Mouse (Mus musculus): ENCODE measurements around the gene Ajm1. TPM values are rescaled to one million over a fixed set of nuclear protein-coding genes. Genes with fewer than 3 reads are reported as not detected.
"Not testable (repeated sequence)": the region's sequence is repeated elsewhere in the genome, so short reads cannot be mapped to it uniquely, and the experiment has no call there.

The Ajm1 gene
- total RNA-seq, 2 experiments from 2014 or later: 104 to 108 TPM

GRCm38 (mm10) chr2:25574136-25574535, 7.4 kb downstream of the Ajm1 start:
- intact Hi-C loops (cut with DNase I): no loop called here
- peak in 1 of 2 experiments; percentile 40 for DNase-seq (ENCODE audit: extremely low spot score in 1 of 2, low spot score in 2 of 2)

GRCm38 (mm10) chr2:25573068-25573467, 8.5 kb downstream of the Ajm1 start:
- intact Hi-C loops (cut with DNase I): no loop called here
- no peak for DNase-seq (ENCODE audit: extremely low spot score in 1 of 2, low spot score in 2 of 2)

GRCm38 (mm10) chr2:25571221-25571620, 10.3 kb downstream of the Ajm1 start:
- intact Hi-C loops (cut with DNase I): no loop called here
- DNase-seq (ENCODE audit: extremely low spot score in 1 of 2, low spot score in 2 of 2): no peak

GRCm38 (mm10) chr2:25569323-25569722, 12.2 kb downstream of the Ajm1 start:
- no peak for DNase-seq (ENCODE audit: extremely low spot score in 1 of 2, low spot score in 2 of 2)

GRCm38 (mm10) chr2:25568473-25569019, 13.0 kb downstream of the Ajm1 start:
- peak in 1 of 2 experiments; percentile 19 for DNase-seq (ENCODE audit: extremely low spot score in 1 of 2, low spot score in 2 of 2)
- intact Hi-C loops (cut with DNase I): no loop called here

More at GRCm38 (mm10) chr2:25569323-25569722, 12.2 kb downstream of the Ajm1 start:
- intact Hi-C loops (cut with DNase I): no loop called here

- peak in 1 of 2 experiments; percentile 38 for DNase-seq (ENCODE audit: extremely low spot score in 1 of 2, low spot score in 2 of 2)
Measured at GRCm38 (mm10) chr2:25566558-25566957, 15.0 kb downstream of the Ajm1 start.

GRCm38 (mm10) chr2:25565741-25566140, 15.8 kb downstream of the Ajm1 start:
- DNase-seq (ENCODE audit: extremely low spot score in 1 of 2, low spot score in 2 of 2): peak in 1 of 2 experiments; percentile 25
- intact Hi-C loops (cut with DNase I): no loop called here

More at GRCm38 (mm10) chr2:25566558-25566957, 15.0 kb downstream of the Ajm1 start:
- intact Hi-C loops (cut with DNase I): no loop called here

GRCm38 (mm10) chr2:25561946-25562345, 19.6 kb downstream of the Ajm1 start:
- intact Hi-C loops (cut with DNase I): no loop called here
- DNase-seq (ENCODE audit: extremely low spot score in 1 of 2, low spot score in 2 of 2): no peak

GRCm38 (mm10) chr2:25560551-25560950, 21.0 kb downstream of the Ajm1 start:
- no peak for DNase-seq (ENCODE audit: extremely low spot score in 1 of 2, low spot score in 2 of 2)
- intact Hi-C loops (cut with DNase I): no loop called here

- no peak for DNase-seq (ENCODE audit: extremely low spot score in 1 of 2, low spot score in 2 of 2)
- intact Hi-C loops (cut with DNase I): no loop called here
Measured at GRCm38 (mm10) chr2:25558774-25559173, 22.8 kb downstream of the Ajm1 start.

- DNase-seq (ENCODE audit: extremely low spot score in 1 of 2, low spot score in 2 of 2): no peak
- intact Hi-C loops (cut with DNase I): no loop called here
Measured at GRCm38 (mm10) chr2:25557964-25558360, 23.6 kb downstream of the Ajm1 start.

GRCm38 (mm10) chr2:25557221-25557963, 24.2 kb downstream of the Ajm1 start, which contains the start of gene Edf1:
Gene Edf1, plus strand, starts transcription at chr2:25557847.
- DNase-seq (ENCODE audit: extremely low spot score in 1 of 2, low spot score in 2 of 2): peak; percentile 92 to 97
- intact Hi-C loops (cut with DNase I): no loop called here

- DNase-seq (ENCODE audit: extremely low spot score in 1 of 2, low spot score in 2 of 2): no peak
- intact Hi-C loops (cut with DNase I): no loop called here
Measured at GRCm38 (mm10) chr2:25556296-25556695, 25.3 kb downstream of the Ajm1 start.

- intact Hi-C loops (cut with DNase I); DNase-seq (ENCODE audit: extremely low spot score in 1 of 2, low spot score in 2 of 2): not testable (repeated sequence)
Measured at GRCm38 (mm10) chr2:25555479-25555878, 26.1 kb downstream of the Ajm1 start.

GRCm38 (mm10) chr2:25553171-25553786, 28.3 kb downstream of the Ajm1 start:
- intact Hi-C loops (cut with DNase I): loop anchor here (2.0 to 5.0 kb wide), 2 partner anchors 46 to 126 kb away; partner anchors contain the start of gene Abca2
- not testable (repeated sequence) for DNase-seq (ENCODE audit: extremely low spot score in 1 of 2, low spot score in 2 of 2)

GRCm38 (mm10) chr2:25551186-25551585, 30.4 kb downstream of the Ajm1 start:
- intact Hi-C loops (cut with DNase I): loop anchor here (5.0 kb wide), 1 partner anchor 124 kb away; the partner anchor contains the start of gene Abca2
- DNase-seq (ENCODE audit: extremely low spot score in 1 of 2, low spot score in 2 of 2): peak in 1 of 2 experiments; percentile 51

- no peak for DNase-seq (ENCODE audit: extremely low spot score in 1 of 2, low spot score in 2 of 2)
- intact Hi-C loops (cut with DNase I): no loop called here
Measured at GRCm38 (mm10) chr2:25549021-25549991, 32.3 kb downstream of the Ajm1 start.

GRCm38 (mm10) chr2:25546811-25547491, 34.6 kb downstream of the Ajm1 start, which contains the start of gene Traf2:
Gene Traf2, minus strand, starts transcription at chr2:25546940.
- intact Hi-C loops (cut with DNase I): no loop called here
- DNase-seq (ENCODE audit: extremely low spot score in 1 of 2, low spot score in 2 of 2): peak; percentile 99

Measured in left cerebral cortex, postnatal 10 days (tissue).